Mouse (Mus musculus) E14TG2a.4 (cell line): Measurements from ENCODE around the gene Tcp11l1.

Experiments
- CTCF ChIP-seq: conservative IDR thresholded peaks from 2 replicates; pipeline ENCODE4 v1.5.1; 2014; ENCODE audit warnings: low read length
- NANOG ChIP-seq: IDR thresholded peaks from 2 replicates; pipeline ENCODE4 v1.6.1; 2014; ENCODE audit warnings: borderline replicate concordance, low read length, mixed read lengths

DNA sequence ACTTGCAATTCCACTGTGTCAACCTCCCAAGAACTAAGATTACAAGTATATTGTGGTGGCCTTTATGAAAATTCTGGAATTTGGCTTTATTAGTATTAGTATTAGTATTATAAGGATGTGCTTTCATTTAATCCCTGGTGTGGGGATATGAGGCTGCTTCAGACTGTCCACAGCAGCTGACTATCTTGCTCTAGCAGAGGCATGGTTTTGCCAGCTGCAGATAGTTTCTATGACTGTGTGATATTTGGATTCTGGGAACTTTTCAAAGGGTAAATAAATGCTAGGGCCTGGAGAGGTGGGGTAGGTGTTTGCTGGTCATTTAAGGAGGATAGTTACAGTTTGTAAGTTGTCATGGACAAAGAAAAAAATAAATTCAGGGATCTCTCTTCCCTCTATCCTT, 40.2 kb downstream of the Tcp11l1 start:
- no peak for TF ChIP-seq NANOG
- TF ChIP-seq CTCF, result no peak
